ENCODE assay signal across 27 mouse cellular contexts in the genomic region with DNA sequence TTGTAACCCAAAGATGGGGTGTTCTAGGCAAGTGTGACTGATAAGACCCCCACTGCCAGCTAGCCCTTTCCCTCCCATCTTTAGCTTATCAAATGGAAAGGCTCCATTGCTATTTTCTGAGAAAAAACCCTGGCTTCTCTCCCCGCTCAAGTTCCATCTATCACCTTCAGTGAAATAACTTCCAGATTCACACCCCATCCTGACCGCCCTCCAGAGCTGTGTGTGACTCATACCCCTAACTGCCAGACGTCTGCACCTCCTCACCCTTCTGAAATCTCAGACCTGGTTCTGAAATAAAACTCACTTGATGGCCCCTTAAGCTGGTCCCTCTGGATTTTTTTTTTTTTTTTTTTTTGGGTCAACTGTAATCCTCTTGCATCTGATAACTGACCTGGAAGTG. TPM values are rescaled to one million over a fixed set of nuclear protein-coding genes. Genes with fewer than 3 reads are reported as not detected.
"Had no signal": no experiment of that assay in that cellular context is flagged by ENCODE, and none has a peak within 500 bp of the region (broad histone marks: within the 10 kb centered on the region; RNA-seq: fewer than 3 reads in every experiment).

No protein-coding gene starts in this region.

- H3K27ac ChIP-seq: heart, embryonic 10.5 days; heart, embryonic 13.5 days; heart, embryonic 15.5 days; hindbrain, embryonic 13.5 days; hindbrain, embryonic 15.5 days; hindbrain, postnatal 0 days; kidney, embryonic 15.5 days; kidney, postnatal 0 days; left cerebral cortex, adult 2 months; limb, embryonic 10.5 days; limb, embryonic 12.5 days; liver, embryonic 12.5 days; liver, embryonic 14.5 days had no signal

- DNase-seq: gastrocnemius, postnatal 14 days; gastrocnemius, postnatal 36 days; heart, adult 18-20 months; heart, postnatal 14 days; heart, postnatal 36 days; kidney, adult 11 months; kidney, adult 2 months; kidney, adult 9 months; kidney, postnatal 14 days; kidney, postnatal 36 days; layer of hippocampus, adult 9-11 months; layer of hippocampus, postnatal 36 days; liver had no signal

- H3K9ac ChIP-seq: heart, embryonic 13.5 days; heart, embryonic 15.5 days; hindbrain, embryonic 13.5 days; hindbrain, embryonic 15.5 days; kidney, embryonic 15.5 days; limb, embryonic 12.5 days; liver, embryonic 12.5 days; liver, embryonic 14.5 days had no signal

- H3K4me3 ChIP-seq: heart, embryonic 10.5 days; heart, embryonic 13.5 days; heart, embryonic 15.5 days; hindbrain, embryonic 13.5 days; hindbrain, embryonic 15.5 days; kidney, embryonic 15.5 days; left cerebral cortex, adult 2 months; limb, embryonic 10.5 days; limb, embryonic 12.5 days; liver, embryonic 12.5 days had no signal

- ATAC-seq: hindbrain, postnatal 0 days; intestine, embryonic 16.5 days; liver, embryonic 12.5 days had no signal

- H3K4me2 ChIP-seq: heart, embryonic 13.5 days; heart, embryonic 15.5 days; hindbrain, embryonic 13.5 days; hindbrain, embryonic 15.5 days; kidney, embryonic 15.5 days; limb, embryonic 12.5 days; liver, embryonic 12.5 days had no signal

- H3K9me3 ChIP-seq: heart, embryonic 10.5 days; heart, embryonic 13.5 days; heart, embryonic 15.5 days; hindbrain, embryonic 13.5 days; hindbrain, embryonic 15.5 days; kidney, embryonic 15.5 days; limb, embryonic 10.5 days; limb, embryonic 12.5 days; liver, embryonic 12.5 days had no signal

- H3K36me3 ChIP-seq: heart, embryonic 10.5 days; heart, embryonic 13.5 days; heart, embryonic 15.5 days; hindbrain, embryonic 13.5 days; hindbrain, embryonic 15.5 days; kidney, embryonic 15.5 days; limb, embryonic 10.5 days; limb, embryonic 12.5 days; liver, embryonic 12.5 days had no signal

RNA-seq across cellular contexts. Expression of gene Sh3rf3, which starts 5.2 kb away (rescaled TPM):
- polyA plus RNA-seq: liver, embryonic 12.5 days; liver, embryonic 14.5 days had no signal
